Mouse (Mus musculus): ENCODE measurements around the gene Syt15. TPM values are rescaled to one million over a fixed set of nuclear protein-coding genes. Genes with fewer than 3 reads are reported as not detected.

The Syt15 gene
- total RNA-seq, 2 experiments from 2014 or later = 0.27 to 0.42 TPM

Other genes starting within 250 kb of the Syt15 start
- gene Zfp488, start 240.8 kb upstream of the Syt15 start, total RNA-seq (2021) = 1 to 10 TPM; 3.7 to 4.0 TPM
- gene Gm30083, start 204.4 kb upstream of the Syt15 start, total RNA-seq (2021) = not detected
- gene Gm5460, start 202.8 kb upstream of the Syt15 start, total RNA-seq (2021) = not detected
- not detected for gene Antxrl, start 166.9 kb upstream of the Syt15 start, total RNA-seq (2021)
- under 1 TPM; 0.49 to 0.91 TPM for gene Anxa8, start 133.6 kb upstream of the Syt15 start, total RNA-seq (2021)
- not detected for gene A630023A22Rik, start 116.8 kb upstream of the Syt15 start, total RNA-seq (2021)
- gene Npy4r, start 67.1 kb upstream of the Syt15 start, total RNA-seq (2021) = not detected
- gene Gprin2, start 17.9 kb upstream of the Syt15 start, total RNA-seq (2021) = 1 to 10 TPM; 1.6 to 2.7 TPM
- gene Shld2, start 90.9 kb downstream of the Syt15 start, total RNA-seq (2021) = 10 to 100 TPM; 12.5 to 14.0 TPM
- gene Glud1, start 91.1 kb downstream of the Syt15 start, total RNA-seq (2021) = 100 to 1,000 TPM; 245 to 282 TPM
- not detected for gene Fam25c, start 135.8 kb downstream of the Syt15 start, total RNA-seq (2021)
- gene Sncg, start 155.2 kb downstream of the Syt15 start, total RNA-seq (2021) = 1 to 10 TPM; 3.2 to 4.9 TPM
- gene Mmrn2, start 155.9 kb downstream of the Syt15 start, total RNA-seq (2021) = 1 to 10 TPM; 3.6 to 3.8 TPM

All from left cerebral cortex, postnatal 36 days (tissue).